Mouse (Mus musculus): ENCODE measurements at regions not wholly inside any gene's neighbourhood (a gene's known extent, or its start where the extent isn't known, plus 50 kb on each side); places are given as distances from the start of the nearest gene placed in this dataset.

DNA sequence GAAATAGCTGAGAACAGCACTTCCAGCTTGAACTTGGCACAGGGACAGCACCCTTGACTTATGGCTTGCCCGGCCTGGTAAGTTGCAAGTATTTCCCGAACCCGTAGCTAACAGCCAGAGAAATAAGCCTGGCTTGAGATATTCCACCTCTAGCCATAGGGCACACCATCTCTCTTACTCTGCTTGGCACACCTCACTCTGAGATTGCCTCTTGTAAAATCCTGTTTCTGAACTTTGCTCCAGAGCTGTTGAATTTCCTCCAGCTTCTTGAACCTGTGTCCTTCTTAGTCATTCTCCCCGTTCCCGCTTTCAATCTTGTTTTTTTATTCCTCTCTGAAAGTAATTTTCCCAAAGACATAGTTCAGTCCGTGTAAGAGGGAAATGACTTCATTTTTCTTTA, 72.0 kb upstream of the Sipa1l1 start:
- Histone ChIP-seq H3K4me1 (replicated peaks; ENCODE audit: control insufficient read depth in 2 of 2, insufficient read depth in 2 of 2, low read length in 1 of 2) (no peaks in the 10 kb centered on the region), H3K4me2 (ENCODE audit: low read depth) (no peak overlapping the region), H3K9me3 (ENCODE audit: control insufficient read depth, low read length) (no peaks in the 10 kb centered on the region), H3K4me3 (ENCODE audit: insufficient read depth in 1 of 2, low read depth in 2 of 2, low read length in 2 of 2) (no peak overlapping the region), H3K27me3 (ENCODE audit: control insufficient read depth, insufficient read depth, low read length) (no peaks in the 10 kb centered on the region), H3K9ac (replicated peaks) (no peak overlapping the region), H3K27ac (no peak overlapping the region), H3K36me3 (replicated peaks; ENCODE audit: control insufficient read depth, insufficient read depth, low read depth) (no peaks in the 10 kb centered on the region)
- WGBS (ENCODE audit: insufficient replicate concordance): 74% methylated on average over 6 of the region's 6 CpGs
- no peak for DNase-seq (ENCODE audit: low read depth in 3 of 3, low spot score in 3 of 3)
- no peak for ATAC-seq (ENCODE audit: insufficient read depth)
- no peak for TF ChIP-seq CTCF (IDR thresholded peaks at IDR 0.05; ENCODE audit: low read depth)
- no peak for TF ChIP-seq EP300 (IDR thresholded peaks at IDR 0.05; ENCODE audit: low read depth)

- ATAC-seq (ENCODE audit: insufficient read depth) (no peak), DNase-seq (ENCODE audit: low read depth in 3 of 3, low spot score in 3 of 3) (no peak)
- Histone ChIP-seq H3K4me3 (ENCODE audit: insufficient read depth in 1 of 2, low read depth in 2 of 2, low read length in 2 of 2) (no peak overlapping the region), H3K27ac (no peak overlapping the region), H3K9ac (replicated peaks) (no peak overlapping the region), H3K9me3 (ENCODE audit: control insufficient read depth, low read length) (no peaks in the 10 kb centered on the region), H3K36me3 (replicated peaks; ENCODE audit: control insufficient read depth, insufficient read depth, low read depth) (no peaks in the 10 kb centered on the region), H3K27me3 (ENCODE audit: control insufficient read depth, insufficient read depth, low read length) (no peaks in the 10 kb centered on the region), H3K4me2 (ENCODE audit: low read depth) (no peak overlapping the region), H3K4me1 (replicated peaks; ENCODE audit: control insufficient read depth in 2 of 2, insufficient read depth in 2 of 2, low read length in 1 of 2) (no peaks in the 10 kb centered on the region)
- TF ChIP-seq CTCF (IDR thresholded peaks at IDR 0.05; ENCODE audit: low read depth) (no peak), EP300 (IDR thresholded peaks at IDR 0.05; ENCODE audit: low read depth) (no peak)
- 62% methylated on average over 4 of the region's 4 CpGs for WGBS (ENCODE audit: insufficient replicate concordance)
These were observed 71.5 kb upstream of the Sipa1l1 start for GRCm38 (mm10) chr12:82097620-82098019.

GRCm38 (mm10) chr12:82104211-82104610, 64.9 kb upstream of the Sipa1l1 start:
- H3K4me3 ChIP-seq (ENCODE audit: insufficient read depth in 1 of 2, low read depth in 2 of 2, low read length in 2 of 2): no peak overlapping the region
- H3K9me3 ChIP-seq (ENCODE audit: control insufficient read depth, low read length): no peaks in the 10 kb centered on the region
- no peak overlapping the region for H3K4me2 ChIP-seq (ENCODE audit: low read depth)
- no peaks in the 10 kb centered on the region for H3K4me1 ChIP-seq (replicated peaks; ENCODE audit: control insufficient read depth in 2 of 2, insufficient read depth in 2 of 2, low read length in 1 of 2)
- TF ChIP-seq EP300 (IDR thresholded peaks at IDR 0.05; ENCODE audit: low read depth) (no peak), CTCF (IDR thresholded peaks at IDR 0.05; ENCODE audit: low read depth) (no peak)
- no peak overlapping the region for H3K27ac ChIP-seq
- WGBS (ENCODE audit: insufficient replicate concordance): 60% methylated on average over 10 of the region's 10 CpGs
- DNase-seq (ENCODE audit: low read depth in 3 of 3, low spot score in 3 of 3) (no peak), ATAC-seq (ENCODE audit: insufficient read depth) (no peak)
- H3K27me3 ChIP-seq (ENCODE audit: control insufficient read depth, insufficient read depth, low read length): no peaks in the 10 kb centered on the region
- no peaks in the 10 kb centered on the region for H3K36me3 ChIP-seq (replicated peaks; ENCODE audit: control insufficient read depth, insufficient read depth, low read depth)
- no peak overlapping the region for H3K9ac ChIP-seq (replicated peaks)

GRCm38 (mm10) chr12:82105184-82106031, 63.7 kb upstream of the Sipa1l1 start:
- Histone ChIP-seq H3K9ac (replicated peaks) (no peak overlapping the region), H3K9me3 (ENCODE audit: control insufficient read depth, low read length) (no peaks in the 10 kb centered on the region), H3K27ac (no peak overlapping the region), H3K36me3 (replicated peaks; ENCODE audit: control insufficient read depth, insufficient read depth, low read depth) (no peaks in the 10 kb centered on the region), H3K4me3 (ENCODE audit: insufficient read depth in 1 of 2, low read depth in 2 of 2, low read length in 2 of 2) (no peak overlapping the region), H3K4me2 (ENCODE audit: low read depth) (no peak overlapping the region), H3K27me3 (ENCODE audit: control insufficient read depth, insufficient read depth, low read length) (no peaks in the 10 kb centered on the region), H3K4me1 (replicated peaks; ENCODE audit: control insufficient read depth in 2 of 2, insufficient read depth in 2 of 2, low read length in 1 of 2) (no peaks in the 10 kb centered on the region)
- no peak for ATAC-seq (ENCODE audit: insufficient read depth)
- TF ChIP-seq CTCF (IDR thresholded peaks at IDR 0.05; ENCODE audit: low read depth): no peak
- no peak for TF ChIP-seq EP300 (IDR thresholded peaks at IDR 0.05; ENCODE audit: low read depth)
- WGBS (ENCODE audit: insufficient replicate concordance): 60% methylated on average over 17 of the region's 17 CpGs
- DNase-seq (ENCODE audit: low read depth in 3 of 3, low spot score in 3 of 3): no peak

- DNase-seq (ENCODE audit: low read depth in 3 of 3, low spot score in 3 of 3): no peak
- no peaks in the 10 kb centered on the region for H3K9me3 ChIP-seq (ENCODE audit: control insufficient read depth, low read length)
- H3K4me2 ChIP-seq (ENCODE audit: low read depth): no peak overlapping the region
- TF ChIP-seq EP300 (IDR thresholded peaks at IDR 0.05; ENCODE audit: low read depth) (no peak), CTCF (IDR thresholded peaks at IDR 0.05; ENCODE audit: low read depth) (no peak)
- no peak overlapping the region for H3K27ac ChIP-seq
- no peak overlapping the region for H3K4me3 ChIP-seq (ENCODE audit: insufficient read depth in 1 of 2, low read depth in 2 of 2, low read length in 2 of 2)
- peaks cover 0 to 1% of the 10 kb centered on the region in 2 experiments; a peak in 1 of 4 replicates for H3K4me1 ChIP-seq (replicated peaks; ENCODE audit: control insufficient read depth in 2 of 2, insufficient read depth in 2 of 2, low read length in 1 of 2)
- H3K9ac ChIP-seq (replicated peaks): no peak overlapping the region
- 56% methylated on average over 7 of the region's 7 CpGs for WGBS (ENCODE audit: insufficient replicate concordance)
- no peaks in the 10 kb centered on the region for H3K36me3 ChIP-seq (replicated peaks; ENCODE audit: control insufficient read depth, insufficient read depth, low read depth)
- ATAC-seq (ENCODE audit: insufficient read depth): no peak
- no peaks in the 10 kb centered on the region for H3K27me3 ChIP-seq (ENCODE audit: control insufficient read depth, insufficient read depth, low read length)
These were observed 53.4 kb upstream of the Sipa1l1 start for GRCm38 (mm10) chr12:82115766-82116165.
